Mouse (Mus musculus): Measurements from ENCODE around the gene Spaca7.
A peak's percentile ranks its signal among the peaks of the same experiment; 100 is the strongest.
"Not testable (repeated sequence)": the region's sequence is repeated elsewhere in the genome, so short reads cannot be mapped to it uniquely, and the experiment has no call there.

The Spaca7 gene

GRCm38 (mm10) chr8:12572814-12573534 is at the start of gene Spaca7:
Gene Spaca7, plus strand, starts transcription at chr8:12573029.
- no peak for DNase-seq

GRCm38 (mm10) chr8:12524279-12524678 is 48.5 kb upstream of the Spaca7 start:
- no peak for DNase-seq

- DNase-seq = no peak
These were observed 44.2 kb upstream of the Spaca7 start for GRCm38 (mm10) chr8:12528659-12529058.

GRCm38 (mm10) chr8:12535617-12536016 is 37.2 kb upstream of the Spaca7 start:
- DNase-seq = no peak

GRCm38 (mm10) chr8:12536306-12536705 is 36.5 kb upstream of the Spaca7 start:
- DNase-seq = no peak

GRCm38 (mm10) chr8:12545236-12545635 is 27.6 kb upstream of the Spaca7 start:
- DNase-seq = no peak

GRCm38 (mm10) chr8:12545671-12546070 is 27.2 kb upstream of the Spaca7 start:
- no peak for DNase-seq

GRCm38 (mm10) chr8:12547466-12548220 is 25.2 kb upstream of the Spaca7 start:
- no peak for DNase-seq

GRCm38 (mm10) chr8:12548255-12548654 is 24.6 kb upstream of the Spaca7 start:
- no peak for DNase-seq

GRCm38 (mm10) chr8:12548680-12549079 is 24.1 kb upstream of the Spaca7 start:
- no peak for DNase-seq

GRCm38 (mm10) chr8:12555515-12556145 is 17.2 kb upstream of the Spaca7 start:
- DNase-seq = no peak

GRCm38 (mm10) chr8:12558786-12559185 is 14.0 kb upstream of the Spaca7 start:
- no peak for DNase-seq

GRCm38 (mm10) chr8:12561403-12561960 is 11.3 kb upstream of the Spaca7 start:
- peak in 1 of 2 experiments; percentile 43 for DNase-seq

GRCm38 (mm10) chr8:12564307-12564706 is 8.5 kb upstream of the Spaca7 start:
- DNase-seq = no peak

GRCm38 (mm10) chr8:12565488-12565887 is 7.3 kb upstream of the Spaca7 start:
- no peak for DNase-seq

GRCm38 (mm10) chr8:12566509-12566908 is 6.3 kb upstream of the Spaca7 start:
- no peak for DNase-seq

- no peak for DNase-seq
These were observed 3.2 kb downstream of the Spaca7 start for GRCm38 (mm10) chr8:12576003-12576402.

- no peak for DNase-seq
These were observed 3.9 kb downstream of the Spaca7 start for GRCm38 (mm10) chr8:12576739-12577138.

GRCm38 (mm10) chr8:12579339-12579999 is 6.6 kb downstream of the Spaca7 start:
- not testable (repeated sequence) for DNase-seq

- DNase-seq = no peak
These were observed 11.0 kb downstream of the Spaca7 start for GRCm38 (mm10) chr8:12583785-12584184.

- DNase-seq = peak; percentile 22 to 70
These were observed 34.4 kb downstream of the Spaca7 start for GRCm38 (mm10) chr8:12607223-12607622.

- DNase-seq = no peak
These were observed 36.0 kb downstream of the Spaca7 start for GRCm38 (mm10) chr8:12608810-12609209.

Measured in spleen, adult 18-20 months (tissue).